Mouse (Mus musculus): ENCODE measurements around the gene Vma21. TPM values are rescaled to one million over a fixed set of nuclear protein-coding genes. Genes with fewer than 3 reads are reported as not detected.

The Vma21 gene
- polyA plus RNA-seq (2014; fragmentation: Nextera tagmentation; extraction: Ambion mirVana) = 44.8 and 46.0 TPM in 2 replicates

GRCm38 (mm10) chrX:71815631-71816345 is at the start of gene Vma21:
Vma21 (plus strand) TSS chrX:71815924.
- no peaks in the 10 kb centered on the region for H3K36me3 ChIP-seq (ENCODE audit: control insufficient read depth, insufficient read depth, low read length)
- H3K9ac ChIP-seq (ENCODE audit: low read length) = peak within 1 kb of the TSS; percentile 68
- H3K9me3 ChIP-seq (replicated peaks; ENCODE audit: control insufficient read depth, low read length) = no peaks in the 10 kb centered on the region
- H3K27ac ChIP-seq (ENCODE audit: low read depth, low read length) = peak within 1 kb of the TSS; percentile 78
- no peak for ATAC-seq
- no peaks in the 10 kb centered on the region for H3K27me3 ChIP-seq (replicated peaks; ENCODE audit: control insufficient read depth, insufficient read depth, low read length)
- 36% methylated on average over 12 of the region's 12 CpGs for WGBS
- peak within 1 kb of the TSS; percentile 56 for H3K4me2 ChIP-seq (ENCODE audit: low read length)
- peak within 1 kb of the TSS; percentile 57 for H3K4me3 ChIP-seq (ENCODE audit: low read depth, low read length)
- peak; percentile 2 for DNase-seq (ENCODE audit: low spot score)
- H3K4me1 ChIP-seq (ENCODE audit: control insufficient read depth, insufficient read depth, low read length) = no peaks in the 10 kb centered on the region

GRCm38 (mm10) chrX:71767909-71768308 is 47.8 kb upstream of the Vma21 start:
- H3K4me2 ChIP-seq (ENCODE audit: low read length) = no peak overlapping the region
- no peak overlapping the region for H3K27ac ChIP-seq (ENCODE audit: low read depth, low read length)
- no peak overlapping the region for H3K4me3 ChIP-seq (ENCODE audit: low read depth, low read length)
- H3K9me3 ChIP-seq (replicated peaks; ENCODE audit: control insufficient read depth, low read length) = no peaks in the 10 kb centered on the region
- ATAC-seq (no peak), DNase-seq (ENCODE audit: low spot score) (no peak)
- H3K4me1 ChIP-seq (ENCODE audit: control insufficient read depth, insufficient read depth, low read length) = no peaks in the 10 kb centered on the region
- WGBS = 75% methylated on average over 1 of the region's 1 CpGs
- H3K36me3 ChIP-seq (ENCODE audit: control insufficient read depth, insufficient read depth, low read length) = no peaks in the 10 kb centered on the region
- H3K9ac ChIP-seq (ENCODE audit: low read length) = no peak overlapping the region
- H3K27me3 ChIP-seq (replicated peaks; ENCODE audit: control insufficient read depth, insufficient read depth, low read length) = no peaks in the 10 kb centered on the region

- H3K4me3 ChIP-seq (ENCODE audit: low read depth, low read length) = no peak overlapping the region
- no peak overlapping the region for H3K27ac ChIP-seq (ENCODE audit: low read depth, low read length)
- H3K36me3 ChIP-seq (ENCODE audit: control insufficient read depth, insufficient read depth, low read length) = no peaks in the 10 kb centered on the region
- ATAC-seq (no peak), DNase-seq (ENCODE audit: low spot score) (peak; percentile 0)
- H3K4me1 ChIP-seq (ENCODE audit: control insufficient read depth, insufficient read depth, low read length) = no peaks in the 10 kb centered on the region
- WGBS = 21% methylated on average over 4 of the region's 4 CpGs
- no peaks in the 10 kb centered on the region for H3K27me3 ChIP-seq (replicated peaks; ENCODE audit: control insufficient read depth, insufficient read depth, low read length)
- H3K9me3 ChIP-seq (replicated peaks; ENCODE audit: control insufficient read depth, low read length) = no peaks in the 10 kb centered on the region
- H3K9ac ChIP-seq (ENCODE audit: low read length) = no peak overlapping the region
- no peak overlapping the region for H3K4me2 ChIP-seq (ENCODE audit: low read length)
Measured at GRCm38 (mm10) chrX:71791106-71791505, 24.6 kb upstream of the Vma21 start.

GRCm38 (mm10) chrX:71797766-71798165 is 18.0 kb upstream of the Vma21 start:
- Histone ChIP-seq H3K36me3 (ENCODE audit: control insufficient read depth, insufficient read depth, low read length) (no peaks in the 10 kb centered on the region), H3K9ac (ENCODE audit: low read length) (no peak overlapping the region), H3K4me1 (ENCODE audit: control insufficient read depth, insufficient read depth, low read length) (no peaks in the 10 kb centered on the region), H3K27me3 (replicated peaks; ENCODE audit: control insufficient read depth, insufficient read depth, low read length) (no peaks in the 10 kb centered on the region), H3K4me2 (ENCODE audit: low read length) (no peak overlapping the region), H3K4me3 (ENCODE audit: low read depth, low read length) (no peak overlapping the region), H3K27ac (ENCODE audit: low read depth, low read length) (no peak overlapping the region), H3K9me3 (replicated peaks; ENCODE audit: control insufficient read depth, low read length) (no peaks in the 10 kb centered on the region)
- WGBS = 44% methylated on average over 7 of the region's 7 CpGs
- peak; percentile 79 for ATAC-seq
- DNase-seq (ENCODE audit: low spot score) = peak; percentile 46

GRCm38 (mm10) chrX:71798883-71799282 is 16.8 kb upstream of the Vma21 start:
- DNase-seq (ENCODE audit: low spot score) = peak; percentile 0
- Histone ChIP-seq H3K36me3 (ENCODE audit: control insufficient read depth, insufficient read depth, low read length) (no peaks in the 10 kb centered on the region), H3K4me3 (ENCODE audit: low read depth, low read length) (no peak overlapping the region), H3K4me2 (ENCODE audit: low read length) (no peak overlapping the region), H3K9ac (ENCODE audit: low read length) (no peak overlapping the region), H3K27me3 (replicated peaks; ENCODE audit: control insufficient read depth, insufficient read depth, low read length) (no peaks in the 10 kb centered on the region), H3K4me1 (ENCODE audit: control insufficient read depth, insufficient read depth, low read length) (no peaks in the 10 kb centered on the region), H3K9me3 (replicated peaks; ENCODE audit: control insufficient read depth, low read length) (no peaks in the 10 kb centered on the region), H3K27ac (ENCODE audit: low read depth, low read length) (no peak overlapping the region)
- ATAC-seq = no peak
- 63% methylated on average over 5 of the region's 5 CpGs for WGBS

- no peak overlapping the region for H3K4me3 ChIP-seq (ENCODE audit: low read depth, low read length)
- DNase-seq (ENCODE audit: low spot score) (no peak), ATAC-seq (no peak)
- no peaks in the 10 kb centered on the region for H3K9me3 ChIP-seq (replicated peaks; ENCODE audit: control insufficient read depth, low read length)
- H3K27me3 ChIP-seq (replicated peaks; ENCODE audit: control insufficient read depth, insufficient read depth, low read length) = no peaks in the 10 kb centered on the region
- H3K9ac ChIP-seq (ENCODE audit: low read length) = no peak overlapping the region
- WGBS = 42% methylated on average over 5 of the region's 5 CpGs
- H3K4me1 ChIP-seq (ENCODE audit: control insufficient read depth, insufficient read depth, low read length) = no peaks in the 10 kb centered on the region
- no peaks in the 10 kb centered on the region for H3K36me3 ChIP-seq (ENCODE audit: control insufficient read depth, insufficient read depth, low read length)
- no peak overlapping the region for H3K4me2 ChIP-seq (ENCODE audit: low read length)
- H3K27ac ChIP-seq (ENCODE audit: low read depth, low read length) = no peak overlapping the region
Measured at GRCm38 (mm10) chrX:71811966-71812835, 3.5 kb upstream of the Vma21 start.

- peak overlapping the region; percentile 57 for H3K4me3 ChIP-seq (ENCODE audit: low read depth, low read length)
- peak overlapping the region; percentile 68 for H3K9ac ChIP-seq (ENCODE audit: low read length)
- WGBS = 24% methylated on average over 50 of the region's 52 CpGs
- H3K4me1 ChIP-seq (ENCODE audit: control insufficient read depth, insufficient read depth, low read length) = no peaks in the 10 kb centered on the region
- peak; percentile 99 for ATAC-seq
- H3K27ac ChIP-seq (ENCODE audit: low read depth, low read length) = peak overlapping the region; percentile 78
- no peaks in the 10 kb centered on the region for H3K36me3 ChIP-seq (ENCODE audit: control insufficient read depth, insufficient read depth, low read length)
- H3K9me3 ChIP-seq (replicated peaks; ENCODE audit: control insufficient read depth, low read length) = no peaks in the 10 kb centered on the region
- peak overlapping the region; percentile 56 for H3K4me2 ChIP-seq (ENCODE audit: low read length)
- H3K27me3 ChIP-seq (replicated peaks; ENCODE audit: control insufficient read depth, insufficient read depth, low read length) = no peaks in the 10 kb centered on the region
- DNase-seq (ENCODE audit: low spot score) = peak; percentile 92
Measured at GRCm38 (mm10) chrX:71816401-71816857, 705 bp downstream of the Vma21 start.

GRCm38 (mm10) chrX:71816931-71817361 is 1.2 kb downstream of the Vma21 start:
- peak overlapping the region; percentile 56 for H3K4me2 ChIP-seq (ENCODE audit: low read length)
- H3K36me3 ChIP-seq (ENCODE audit: control insufficient read depth, insufficient read depth, low read length) = no peaks in the 10 kb centered on the region
- ATAC-seq (no peak), DNase-seq (ENCODE audit: low spot score) (peak; percentile 1)
- H3K9ac ChIP-seq (ENCODE audit: low read length) = peak overlapping the region; percentile 68
- no peaks in the 10 kb centered on the region for H3K4me1 ChIP-seq (ENCODE audit: control insufficient read depth, insufficient read depth, low read length)
- peak overlapping the region; percentile 57 for H3K4me3 ChIP-seq (ENCODE audit: low read depth, low read length)
- WGBS = 44% methylated on average over 14 of the region's 14 CpGs
- peak overlapping the region; percentile 78; the same call in 1 of the 2 replicates for H3K27ac ChIP-seq (ENCODE audit: low read depth, low read length)
- no peaks in the 10 kb centered on the region for H3K9me3 ChIP-seq (replicated peaks; ENCODE audit: control insufficient read depth, low read length)
- H3K27me3 ChIP-seq (replicated peaks; ENCODE audit: control insufficient read depth, insufficient read depth, low read length) = no peaks in the 10 kb centered on the region
